Mouse (Mus musculus) adrenal gland, adult 18-20 months (tissue): ENCODE measurements at regions not wholly inside any gene's neighbourhood (a gene's known extent, or its start where the extent isn't known, plus 50 kb on each side); places are given as distances from the start of the nearest gene placed in this dataset.
A peak's percentile ranks its signal among the peaks of the same experiment; 100 is the strongest.

ENCODE experiments used
- DNase-seq, 2 experiments: peaks; one replicate each; pipeline ENCODE4 v3.0.0; 2021 to 2022; ENCODE audit warnings: low spot score in 2 of 2

- no peak for DNase-seq
These were observed 437.3 kb downstream of the Wdr11 start for GRCm38 (mm10) chr7:130028945-130029344.

GRCm38 (mm10) chr7:130030711-130031110 is 439.0 kb downstream of the Wdr11 start:
- no peak for DNase-seq

- no peak for DNase-seq
These were observed 444.6 kb downstream of the Wdr11 start for GRCm38 (mm10) chr7:130036235-130036634.

- peak in 1 of 2 experiments; percentile 18 for DNase-seq
These were observed 445.3 kb downstream of the Wdr11 start for GRCm38 (mm10) chr7:130036845-130037572.

GRCm38 (mm10) chr7:130037573-130037925 is 445.9 kb downstream of the Wdr11 start:
- peak in 1 of 2 experiments; percentile 20 for DNase-seq

GRCm38 (mm10) chr7:130040596-130040995 is 448.9 kb downstream of the Wdr11 start:
- no peak for DNase-seq

GRCm38 (mm10) chr7:130041402-130041965 is 449.8 kb downstream of the Wdr11 start:
- no peak for DNase-seq

- DNase-seq: no peak
These were observed 450.7 kb downstream of the Wdr11 start for GRCm38 (mm10) chr7:130042296-130042910.

- no peak for DNase-seq
These were observed 452.0 kb downstream of the Wdr11 start for GRCm38 (mm10) chr7:130043397-130044234.

- DNase-seq: no peak
These were observed 452.5 kb downstream of the Wdr11 start for GRCm38 (mm10) chr7:130044235-130044553.

- DNase-seq: no peak
These were observed 452.9 kb downstream of the Wdr11 start for GRCm38 (mm10) chr7:130044581-130044980.

- DNase-seq: peak in 1 of 2 experiments; percentile 15
These were observed 454.4 kb downstream of the Wdr11 start for GRCm38 (mm10) chr7:130046086-130046485.

GRCm38 (mm10) chr7:130047293-130048034 is 455.8 kb downstream of the Wdr11 start:
- no peak for DNase-seq

GRCm38 (mm10) chr7:130048106-130048772 is 456.6 kb downstream of the Wdr11 start:
- no peak for DNase-seq

- no peak for DNase-seq
These were observed 457.8 kb downstream of the Wdr11 start for GRCm38 (mm10) chr7:130049461-130049860.

- no peak for DNase-seq
These were observed 458.5 kb downstream of the Wdr11 start for GRCm38 (mm10) chr7:130050120-130050519.

- no peak for DNase-seq
These were observed 460.7 kb downstream of the Wdr11 start for GRCm38 (mm10) chr7:130052376-130052775.

- peak in 1 of 2 experiments; percentile 5 for DNase-seq
These were observed 462.5 kb downstream of the Ate1 start for GRCm38 (mm10) chr7:130057708-130058107.

GRCm38 (mm10) chr7:130058267-130058666 is 461.9 kb downstream of the Ate1 start:
- no peak for DNase-seq
